Mouse (Mus musculus): Measurements from ENCODE around the gene Lysmd3. TPM values are rescaled to one million over a fixed set of nuclear protein-coding genes. Genes with fewer than 3 reads are reported as not detected.

The Lysmd3 gene
- 10 to 100 TPM; 11.4 to 17.6 TPM for polyA plus RNA-seq (2017; shearing (Covaris generic))

GRCm38 (mm10) chr13:81657351-81658052, at the start of gene Lysmd3:
Gene Lysmd3, plus strand, starts transcription at chr13:81657663.

GRCm38 (mm10) chr13:81632720-81633415, 24.6 kb upstream of the Lysmd3 start, which contains the start of gene Adgrv1:
Gene Adgrv1, minus strand, starts transcription at chr13:81633154.

GRCm38 (mm10) chr13:81710775-81711545, 53.5 kb downstream of the Lysmd3 start, which contains the start of the genes Polr3g and Mblac2:
Gene Polr3g, minus strand, starts transcription at chr13:81711013.
Gene Mblac2, plus strand, starts transcription at chr13:81711341.

Other genes starting within 250 kb of the Lysmd3 start
- 1 to 10 TPM in 1 of 2 experiments, not detected in 1; 1.8 TPM for gene Adgrv1, start 24.5 kb upstream of the Lysmd3 start, polyA plus RNA-seq (2017; shearing (Covaris generic))
- gene Polr3g, start 53.4 kb downstream of the Lysmd3 start, polyA plus RNA-seq (2017; shearing (Covaris generic)) = 10 to 100 TPM in 1 of 2 experiments, 1 to 10 TPM in 1; 9.3 to 15.9 TPM
- 10 to 100 TPM; 13.0 to 15.7 TPM for gene Mblac2, start 53.7 kb downstream of the Lysmd3 start, polyA plus RNA-seq (2017; shearing (Covaris generic))
- gene Cetn3, start 125.4 kb downstream of the Lysmd3 start, polyA plus RNA-seq (2017; shearing (Covaris generic)) = 100 to 1,000 TPM; 181 to 205 TPM